Mouse (Mus musculus) neural tube, embryonic 13.5 days (tissue): Measurements from ENCODE around the gene Eif2ak3. TPM values are rescaled to one million over a fixed set of nuclear protein-coding genes. Genes with fewer than 3 reads are reported as not detected.
"Not testable (repeated sequence)": the region's sequence is repeated elsewhere in the genome, so short reads cannot be mapped to it uniquely, and the experiment has no call there.

Experiments used
- ATAC-seq: fragments of 200-750 bp; cut with Nextera tagmentation; 2 replicates; pipeline ENCODE4 v1.8.0; 2017; ENCODE audit warnings: low read depth, mild to moderate bottlenecking, moderate TSS enrichment, moderate library complexity
- H3K27ac ChIP-seq: fragments of 300-500 bp; sonication (generic); replicated peaks from 2 replicates; pipeline ENCODE4 v1.5.1; 2015; ENCODE audit warnings: moderate library complexity, mild to moderate bottlenecking, inconsistent platforms
- H3K27me3 ChIP-seq: fragments of 300-500 bp; sonication (generic); 2 replicates; pipeline ENCODE4 v1.6.1; 2015; ENCODE audit warnings: mild to moderate bottlenecking, inconsistent platforms
- H3K36me3 ChIP-seq: fragments of 300-500 bp; sonication (generic); 2 replicates; pipeline ENCODE4 v1.6.1; 2015; ENCODE audit warnings: mild to moderate bottlenecking, inconsistent platforms
- H3K4me1 ChIP-seq: fragments of 300-500 bp; sonication (generic); replicated peaks from 2 replicates; pipeline ENCODE4 v1.6.1; 2015; ENCODE audit warnings: inconsistent platforms
- H3K4me2 ChIP-seq: fragments of 300-500 bp; sonication (generic); 2 replicates; pipeline ENCODE4 v1.6.1; 2015; ENCODE audit warnings: inconsistent platforms, mild to moderate bottlenecking, moderate library complexity
- H3K4me3 ChIP-seq: fragments of 300-500 bp; sonication (generic); 2 replicates; pipeline ENCODE4 v1.5.1; 2015; ENCODE audit warnings: mild to moderate bottlenecking, inconsistent platforms
- H3K9ac ChIP-seq: fragments of 300-500 bp; sonication (generic); 2 replicates; pipeline ENCODE4 v1.6.1; 2015; ENCODE audit warnings: moderate library complexity, mild to moderate bottlenecking, inconsistent platforms
- H3K9me3 ChIP-seq: fragments of 300-500 bp; sonication (generic); 2 replicates; pipeline ENCODE4 v1.6.1; 2016; ENCODE audit warnings: inconsistent platforms
- WGBS: fragments of 180-500 bp; shearing (Covaris S2); methylation state at CpG from one replicate; pipeline ENCODE4 v1.1.7; 2015; 5-methylcytosine and 5-hydroxymethylcytosine counted together
- polyA plus RNA-seq: library from polyadenylated mRNA; unstranded; fragments of >200 nt; fragmentation: Nextera tagmentation; extraction: Ambion mirVana; gene quantifications from 2 replicates; pipeline ENCODE4 v1.2.1, GENCODE M21; 2015

The Eif2ak3 gene
- polyA plus RNA-seq, 1 experiment from 2014 or later, result 14.9 TPM

GRCm38 (mm10) chr6:70814629-70814950, 29.7 kb upstream of the Eif2ak3 start:
- ATAC-seq, result no peak
- H3K36me3 ChIP-seq, result no peaks in the 10 kb centered on the region
- no peaks in the 10 kb centered on the region for H3K9me3 ChIP-seq
- H3K27me3 ChIP-seq, result no peaks in the 10 kb centered on the region
- H3K4me1 ChIP-seq, result no peaks in the 10 kb centered on the region
- no peak overlapping the region for H3K27ac ChIP-seq
- no peak overlapping the region for H3K4me2 ChIP-seq
- H3K4me3 ChIP-seq, result no peak overlapping the region
- no peak overlapping the region for H3K9ac ChIP-seq
- 90% methylated on average over 4 of the region's 4 CpGs for WGBS

GRCm38 (mm10) chr6:70815471-70815870, 28.8 kb upstream of the Eif2ak3 start:
- H3K4me1 ChIP-seq, result no peaks in the 10 kb centered on the region
- no peak for ATAC-seq
- no peaks in the 10 kb centered on the region for H3K9me3 ChIP-seq
- 89% methylated on average over 8 of the region's 8 CpGs for WGBS
- no peak overlapping the region for H3K9ac ChIP-seq
- no peak overlapping the region for H3K27ac ChIP-seq
- no peaks in the 10 kb centered on the region for H3K36me3 ChIP-seq
- H3K4me2 ChIP-seq, result no peak overlapping the region
- H3K27me3 ChIP-seq, result no peaks in the 10 kb centered on the region
- H3K4me3 ChIP-seq, result no peak overlapping the region

GRCm38 (mm10) chr6:70821566-70821965, 22.7 kb upstream of the Eif2ak3 start:
- Histone ChIP-seq H3K4me1 (peaks cover 8% of the 10 kb centered on the region), H3K27ac (no peak overlapping the region), H3K27me3 (no peaks in the 10 kb centered on the region), H3K4me3 (no peak overlapping the region), H3K4me2 (no peak overlapping the region), H3K9me3 (no peaks in the 10 kb centered on the region), H3K9ac (no peak overlapping the region), H3K36me3 (no peaks in the 10 kb centered on the region)
- 61% methylated on average over 2 of the region's 2 CpGs for WGBS
- no peak for ATAC-seq

- H3K36me3 ChIP-seq, result no peaks in the 10 kb centered on the region
- 70% methylated on average over 5 of the region's 5 CpGs for WGBS
- no peak overlapping the region for H3K27ac ChIP-seq
These were observed 21.9 kb upstream of the Eif2ak3 start for GRCm38 (mm10) chr6:70822386-70822910.

GRCm38 (mm10) chr6:70823277-70823676, 21.0 kb upstream of the Eif2ak3 start:
- not testable (repeated sequence) for H3K4me3 ChIP-seq
- 75% methylated on average over 4 of the region's 4 CpGs for WGBS

More at GRCm38 (mm10) chr6:70822386-70822910, 21.9 kb upstream of the Eif2ak3 start:
- Histone ChIP-seq H3K4me1 (peaks cover 8% of the 10 kb centered on the region), H3K9ac (no peak overlapping the region), H3K9me3 (no peaks in the 10 kb centered on the region), H3K4me3 (no peak overlapping the region), H3K4me2 (no peak overlapping the region), H3K27me3 (no peaks in the 10 kb centered on the region)
- ATAC-seq, result no peak

GRCm38 (mm10) chr6:70824085-70824986, 20.0 kb upstream of the Eif2ak3 start:
- 9% methylated on average over 23 of the region's 23 CpGs for WGBS
- Histone ChIP-seq H3K27ac (peak overlapping the region; percentile 71), H3K36me3 (no peaks in the 10 kb centered on the region), H3K4me3 (peak overlapping the region; percentile 48), H3K9ac (peak overlapping the region; percentile 72), H3K27me3 (no peaks in the 10 kb centered on the region), H3K9me3 (no peaks in the 10 kb centered on the region), H3K4me2 (peak overlapping the region; percentile 83), H3K4me1 (peaks cover 8% of the 10 kb centered on the region)
- peak; percentile 96 for ATAC-seq

More at GRCm38 (mm10) chr6:70823277-70823676, 21.0 kb upstream of the Eif2ak3 start:
- H3K9me3 ChIP-seq, H3K4me1 ChIP-seq, H3K4me2 ChIP-seq, H3K27ac ChIP-seq, H3K27me3 ChIP-seq, H3K9ac ChIP-seq, H3K36me3 ChIP-seq, ATAC-seq: not testable (repeated sequence)

- H3K9me3 ChIP-seq, result no peaks in the 10 kb centered on the region
- peak overlapping the region; percentile 48 for H3K4me3 ChIP-seq
- no peaks in the 10 kb centered on the region for H3K36me3 ChIP-seq
- ATAC-seq, result peak; percentile 32; the same call in 1 of the 2 replicates
- peak overlapping the region; percentile 83 for H3K4me2 ChIP-seq
- H3K4me1 ChIP-seq, result peaks cover 8% of the 10 kb centered on the region
- 57% methylated on average over 4 of the region's 4 CpGs for WGBS
- no peaks in the 10 kb centered on the region for H3K27me3 ChIP-seq
- H3K27ac ChIP-seq, result peak overlapping the region; percentile 71; the same call in 1 of the 2 replicates
- peak overlapping the region; percentile 72; the same call in 1 of the 2 replicates for H3K9ac ChIP-seq
These were observed 19.4 kb upstream of the Eif2ak3 start for GRCm38 (mm10) chr6:70824987-70825337.

- H3K4me2 ChIP-seq, result no peak overlapping the region
- no peak overlapping the region for H3K4me3 ChIP-seq
- no peaks in the 10 kb centered on the region for H3K9me3 ChIP-seq
- no peaks in the 10 kb centered on the region for H3K36me3 ChIP-seq
- 48% methylated on average over 2 of the region's 2 CpGs for whole genome bisulfite sequencing
- no peak for ATAC-seq
- no peaks in the 10 kb centered on the region for H3K27me3 ChIP-seq
- H3K27ac ChIP-seq, result no peak overlapping the region
- H3K9ac ChIP-seq, result no peak overlapping the region
- H3K4me1 ChIP-seq, result peaks cover 3% of the 10 kb centered on the region; the same call in 1 of the 2 replicates
These were observed 14.9 kb upstream of the Eif2ak3 start for GRCm38 (mm10) chr6:70829451-70829850.

GRCm38 (mm10) chr6:70830552-70830951, 13.8 kb upstream of the Eif2ak3 start:
- Histone ChIP-seq H3K27me3 (no peaks in the 10 kb centered on the region), H3K9me3 (no peaks in the 10 kb centered on the region), H3K4me3 (no peak overlapping the region), H3K36me3 (no peaks in the 10 kb centered on the region), H3K27ac (no peak overlapping the region), H3K4me2 (no peak overlapping the region), H3K9ac (no peak overlapping the region), H3K4me1 (no peaks in the 10 kb centered on the region)
- WGBS, result 87% methylated on average over 3 of the region's 3 CpGs
- no peak for ATAC-seq

- Histone ChIP-seq H3K36me3 (no peaks in the 10 kb centered on the region), H3K4me3 (no peak overlapping the region), H3K9me3 (no peaks in the 10 kb centered on the region), H3K27ac (no peak overlapping the region), H3K27me3 (no peaks in the 10 kb centered on the region), H3K9ac (no peak overlapping the region), H3K4me2 (no peak overlapping the region), H3K4me1 (no peaks in the 10 kb centered on the region)
- WGBS, result 82% methylated on average over 10 of the region's 10 CpGs
- no peak for ATAC-seq
These were observed 13.0 kb upstream of the Eif2ak3 start for GRCm38 (mm10) chr6:70831179-70831839.

GRCm38 (mm10) chr6:70837297-70837696, 7.0 kb upstream of the Eif2ak3 start:
- ATAC-seq, result no peak
- WGBS, result 79% methylated on average over 2 of the region's 2 CpGs
- H3K27ac ChIP-seq, result no peak overlapping the region

GRCm38 (mm10) chr6:70838532-70838931, 5.8 kb upstream of the Eif2ak3 start:
- H3K4me3 ChIP-seq, result no peak overlapping the region
- ATAC-seq, result no peak
- H3K27me3 ChIP-seq, result no peaks in the 10 kb centered on the region
- H3K9me3 ChIP-seq, result no peaks in the 10 kb centered on the region
- H3K4me1 ChIP-seq, result peaks cover 8% of the 10 kb centered on the region
- no peak overlapping the region for H3K27ac ChIP-seq
- H3K36me3 ChIP-seq, result no peaks in the 10 kb centered on the region
- no peak overlapping the region for H3K4me2 ChIP-seq
- 68% methylated on average over 3 of the region's 3 CpGs for WGBS
- no peak overlapping the region for H3K9ac ChIP-seq

More at GRCm38 (mm10) chr6:70837297-70837696, 7.0 kb upstream of the Eif2ak3 start:
- Histone ChIP-seq H3K27me3 (no peaks in the 10 kb centered on the region), H3K36me3 (no peaks in the 10 kb centered on the region), H3K9me3 (no peaks in the 10 kb centered on the region), H3K4me2 (no peak overlapping the region), H3K9ac (no peak overlapping the region), H3K4me1 (no peaks in the 10 kb centered on the region), H3K4me3 (no peak overlapping the region)
